Mouse (Mus musculus): Measurements from ENCODE around the gene Gtpbp2. TPM values are rescaled to one million over a fixed set of nuclear protein-coding genes. Genes with fewer than 3 reads are reported as not detected.

The Gtpbp2 gene
- total RNA-seq (2014; rRNA removed) (25.3 and 26.4 TPM in 2 replicates), polyA plus RNA-seq (2012; rRNA removed) (35.8 and 63.0 TPM in 2 replicates)

DNA sequence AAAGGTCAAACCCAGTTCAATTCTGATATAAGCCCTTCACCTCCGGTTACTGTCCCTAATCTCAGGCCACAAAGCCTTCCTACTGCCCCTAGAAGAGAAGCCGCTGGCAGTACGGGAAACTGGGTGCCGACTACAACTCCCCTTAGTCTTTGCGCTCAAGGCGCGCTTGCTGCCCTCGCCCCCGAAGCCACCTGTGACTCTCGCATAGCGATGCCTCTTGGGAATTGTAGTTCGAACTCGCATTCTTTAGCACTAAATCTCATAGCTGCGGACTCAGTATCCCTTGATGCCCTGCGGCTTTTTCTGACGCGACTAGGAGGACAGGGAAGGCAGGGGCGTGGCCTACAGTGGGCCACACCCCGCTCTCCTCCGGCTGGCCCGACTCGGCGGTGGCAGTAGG is at the start of gene Gtpbp2:
Gene Gtpbp2 (plus strand): TSS at position 347 of the 400 bp plus-strand sequence.
- TF ChIP-seq CTCF (IDR thresholded peaks at IDR 0.05; ENCODE audit: low read depth, low read length) (no peak), POLR2A (IDR thresholded peaks at IDR 0.05; ENCODE audit: extremely low read depth, insufficient read depth, low read length) (no peak)
- H3K27ac ChIP-seq (replicated peaks; ENCODE audit: insufficient read depth, low read depth, low read length), result peak within 1 kb of the TSS; percentile 97
- peak within 1 kb of the TSS; percentile 78 for H3K9ac ChIP-seq (ENCODE audit: low read depth, low read length)
- H3K36me3 ChIP-seq (ENCODE audit: control insufficient read depth, insufficient read depth, low read length), result peaks cover 3% of the 10 kb centered on the region; the same call in 1 of the 2 replicates
- no peaks in the 10 kb centered on the region; the same call in 1 of the 2 replicates for H3K79me2 ChIP-seq (ENCODE audit: control insufficient read depth, insufficient read depth, low read length)
- DNase-seq (ENCODE audit: extremely low read depth, low read depth, low spot score), result peak; percentile 99
- H3K4me3 ChIP-seq (ENCODE audit: insufficient read depth, low read depth, low read length), result peak within 1 kb of the TSS; percentile 73
- H3K4me1 ChIP-seq (ENCODE audit: control insufficient read depth, insufficient read depth, low read length), result peaks cover 16% of the 10 kb centered on the region
- H3K27me3 ChIP-seq (ENCODE audit: control insufficient read depth, insufficient read depth, low read length), result no peaks in the 10 kb centered on the region
- WGBS, result 1% methylated on average over 23 of the region's 23 CpGs

DNA sequence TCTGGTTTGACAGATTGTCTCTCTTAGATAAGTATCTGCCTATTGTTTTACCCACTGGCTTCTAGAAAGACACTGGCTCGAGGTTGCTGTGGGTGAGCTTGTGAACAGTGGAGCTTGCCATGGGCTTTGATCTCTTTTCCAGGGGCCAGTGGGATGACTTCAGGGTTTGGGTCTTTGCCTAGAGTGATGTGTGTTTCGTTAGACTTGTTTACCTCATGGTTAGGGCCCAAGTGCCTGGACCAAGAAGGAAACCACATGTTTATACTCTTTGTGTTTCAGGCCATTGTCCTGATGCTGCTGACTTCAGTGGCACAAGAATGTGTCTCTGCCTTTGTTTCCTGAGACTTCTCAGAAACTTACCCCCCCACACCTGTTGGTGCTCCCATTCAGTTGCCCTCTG is 45.3 kb upstream of the Gtpbp2 start:
- no peak overlapping the region for H3K27ac ChIP-seq (replicated peaks; ENCODE audit: insufficient read depth, low read depth, low read length)
- TF ChIP-seq POLR2A (IDR thresholded peaks at IDR 0.05; ENCODE audit: extremely low read depth, insufficient read depth, low read length), result no peak
- no peak for TF ChIP-seq CTCF (IDR thresholded peaks at IDR 0.05; ENCODE audit: low read depth, low read length)
- H3K27me3 ChIP-seq (ENCODE audit: control insufficient read depth, insufficient read depth, low read length), result no peaks in the 10 kb centered on the region
- H3K79me2 ChIP-seq (ENCODE audit: control insufficient read depth, insufficient read depth, low read length), result peaks cover 8% of the 10 kb centered on the region; the same call in 1 of the 2 replicates
- no peak for DNase-seq (ENCODE audit: extremely low read depth, low read depth, low spot score)
- H3K4me3 ChIP-seq (ENCODE audit: insufficient read depth, low read depth, low read length), result no peak overlapping the region
- H3K9ac ChIP-seq (ENCODE audit: low read depth, low read length), result no peak overlapping the region
- H3K4me1 ChIP-seq (ENCODE audit: control insufficient read depth, insufficient read depth, low read length), result no peaks in the 10 kb centered on the region
- peaks cover 5% of the 10 kb centered on the region; the same call in 1 of the 2 replicates for H3K36me3 ChIP-seq (ENCODE audit: control insufficient read depth, insufficient read depth, low read length)
- 14% methylated on average over 2 of the region's 2 CpGs for WGBS

DNA sequence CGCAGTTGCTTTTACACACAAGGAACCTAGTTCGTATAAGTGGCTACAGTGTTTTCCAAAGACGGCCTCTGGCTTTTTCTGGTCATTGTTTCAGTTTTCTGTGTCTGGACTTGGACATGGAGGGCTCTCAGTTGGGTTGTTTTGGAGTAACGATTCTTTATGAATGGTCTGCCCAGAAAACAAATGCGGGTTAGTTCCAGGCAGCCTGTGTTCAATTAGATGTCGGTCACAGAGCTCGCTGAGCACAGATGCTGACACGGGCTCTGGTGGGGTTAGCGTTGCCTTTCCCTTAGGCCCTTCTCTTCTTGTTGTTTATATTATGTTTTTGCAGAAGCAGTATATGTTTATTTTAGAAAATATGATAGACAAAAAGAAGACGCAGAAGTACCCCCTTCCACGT is 44.7 kb upstream of the Gtpbp2 start:
- no peaks in the 10 kb centered on the region for H3K4me1 ChIP-seq (ENCODE audit: control insufficient read depth, insufficient read depth, low read length)
- no peak for DNase-seq (ENCODE audit: extremely low read depth, low read depth, low spot score)
- no peak overlapping the region for H3K4me3 ChIP-seq (ENCODE audit: insufficient read depth, low read depth, low read length)
- H3K27ac ChIP-seq (replicated peaks; ENCODE audit: insufficient read depth, low read depth, low read length), result no peak overlapping the region
- H3K27me3 ChIP-seq (ENCODE audit: control insufficient read depth, insufficient read depth, low read length), result no peaks in the 10 kb centered on the region
- TF ChIP-seq POLR2A (IDR thresholded peaks at IDR 0.05; ENCODE audit: extremely low read depth, insufficient read depth, low read length) (no peak), CTCF (IDR thresholded peaks at IDR 0.05; ENCODE audit: low read depth, low read length) (no peak)
- 92% methylated on average over 11 of the region's 11 CpGs for WGBS
- no peak overlapping the region for H3K9ac ChIP-seq (ENCODE audit: low read depth, low read length)
- peaks cover 5% of the 10 kb centered on the region; the same call in 1 of the 2 replicates for H3K36me3 ChIP-seq (ENCODE audit: control insufficient read depth, insufficient read depth, low read length)
- H3K79me2 ChIP-seq (ENCODE audit: control insufficient read depth, insufficient read depth, low read length), result peaks cover 8% of the 10 kb centered on the region; the same call in 1 of the 2 replicates

DNA sequence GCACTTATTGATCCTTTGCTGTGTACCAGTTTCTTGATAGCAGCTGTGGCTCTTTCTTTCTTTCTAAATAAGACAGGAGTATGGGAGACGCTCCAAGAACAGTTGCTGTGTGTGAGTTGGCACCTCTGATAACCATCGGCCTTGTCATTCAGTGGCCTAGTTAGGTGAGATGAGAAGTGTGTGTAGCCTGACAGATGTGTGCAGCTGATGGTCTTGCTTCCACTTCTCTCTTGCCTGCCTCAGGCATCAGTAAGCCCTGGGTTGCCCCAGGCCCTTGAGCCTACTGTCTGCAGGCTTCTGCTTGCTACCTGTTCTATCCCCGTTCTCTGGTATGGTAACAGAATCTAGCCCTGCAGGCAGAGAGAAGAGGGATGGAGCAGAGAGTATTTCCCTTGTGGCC is 44.0 kb upstream of the Gtpbp2 start:
- 59% methylated on average over 3 of the region's 3 CpGs for WGBS
- no peak for DNase-seq (ENCODE audit: extremely low read depth, low read depth, low spot score)
- H3K4me1 ChIP-seq (ENCODE audit: control insufficient read depth, insufficient read depth, low read length), result no peaks in the 10 kb centered on the region

DNA sequence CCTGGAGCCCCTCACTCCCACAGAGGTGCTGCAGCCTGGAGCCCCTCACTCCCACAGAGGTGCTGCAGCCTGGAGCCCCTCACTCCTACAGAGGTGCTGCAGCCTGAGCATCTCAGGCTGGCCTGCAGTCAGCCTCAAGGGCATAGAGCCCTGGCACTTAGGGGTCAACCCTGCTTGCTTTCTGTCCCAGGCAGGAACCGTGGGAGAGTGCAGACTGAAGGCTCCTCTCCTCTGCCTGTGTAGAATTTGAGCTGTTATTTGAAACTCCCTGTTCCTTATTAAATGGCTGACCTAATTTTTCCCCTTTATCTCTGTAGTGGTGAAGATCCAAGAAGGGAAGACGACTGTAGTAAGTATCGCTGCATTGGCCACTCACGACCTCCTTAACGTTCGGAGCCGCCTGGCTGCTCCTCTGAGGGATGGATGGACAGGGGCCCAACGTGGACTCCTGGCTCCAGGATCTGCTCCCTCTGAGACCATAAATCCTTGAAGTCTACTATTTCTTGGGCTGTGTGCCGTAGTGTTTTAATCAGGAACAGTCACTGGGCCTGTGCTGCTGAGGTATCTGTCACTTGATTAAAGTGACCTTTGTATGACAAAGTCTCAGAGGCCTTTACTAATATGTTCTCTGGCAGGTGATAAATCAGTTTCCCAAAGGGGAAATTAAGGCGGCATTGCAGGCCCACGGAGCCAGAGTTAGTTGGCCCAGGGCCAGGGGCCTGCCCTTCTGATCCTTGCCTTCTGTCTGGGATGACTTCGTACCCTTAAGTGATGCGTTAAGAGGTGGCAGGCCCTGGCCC is 43.0 kb upstream of the Gtpbp2 start:
- no peak for TF ChIP-seq POLR2A (IDR thresholded peaks at IDR 0.05; ENCODE audit: extremely low read depth, insufficient read depth, low read length)
- no peak for TF ChIP-seq CTCF (IDR thresholded peaks at IDR 0.05; ENCODE audit: low read depth, low read length)
- no peak overlapping the region for H3K9ac ChIP-seq (ENCODE audit: low read depth, low read length)
- H3K27me3 ChIP-seq (ENCODE audit: control insufficient read depth, insufficient read depth, low read length), result no peaks in the 10 kb centered on the region
- H3K4me3 ChIP-seq (ENCODE audit: insufficient read depth, low read depth, low read length), result no peak overlapping the region
- H3K79me2 ChIP-seq (ENCODE audit: control insufficient read depth, insufficient read depth, low read length), result peaks cover 4% of the 10 kb centered on the region; the same call in 1 of the 2 replicates
- H3K4me1 ChIP-seq (ENCODE audit: control insufficient read depth, insufficient read depth, low read length), result no peaks in the 10 kb centered on the region
- DNase-seq (ENCODE audit: extremely low read depth, low read depth, low spot score), result no peak
- WGBS, result 85% methylated on average over 13 of the region's 13 CpGs
- H3K27ac ChIP-seq (replicated peaks; ENCODE audit: insufficient read depth, low read depth, low read length), result no peak overlapping the region
- H3K36me3 ChIP-seq (ENCODE audit: control insufficient read depth, insufficient read depth, low read length), result peaks cover 5% of the 10 kb centered on the region; the same call in 1 of the 2 replicates

More for the DNA sequence above, 44.0 kb upstream of the Gtpbp2 start:
- Histone ChIP-seq H3K4me3 (ENCODE audit: insufficient read depth, low read depth, low read length) (no peak overlapping the region), H3K27me3 (ENCODE audit: control insufficient read depth, insufficient read depth, low read length) (no peaks in the 10 kb centered on the region), H3K36me3 (ENCODE audit: control insufficient read depth, insufficient read depth, low read length) (peaks cover 5% of the 10 kb centered on the region; the same call in 1 of the 2 replicates), H3K79me2 (ENCODE audit: control insufficient read depth, insufficient read depth, low read length) (peaks cover 8% of the 10 kb centered on the region; the same call in 1 of the 2 replicates), H3K27ac (replicated peaks; ENCODE audit: insufficient read depth, low read depth, low read length) (no peak overlapping the region), H3K9ac (ENCODE audit: low read depth, low read length) (no peak overlapping the region)
- TF ChIP-seq CTCF (IDR thresholded peaks at IDR 0.05; ENCODE audit: low read depth, low read length) (no peak), POLR2A (IDR thresholded peaks at IDR 0.05; ENCODE audit: extremely low read depth, insufficient read depth, low read length) (no peak)

All from liver, adult 2 months (tissue).